Mouse (Mus musculus) C2C12 (cell line): Measurements from ENCODE around the gene Slc37a4. TPM values are rescaled to one million over a fixed set of nuclear protein-coding genes. Genes with fewer than 3 reads are reported as not detected.

ENCODE experiments used
- H3K27me3 ChIP-seq: one replicate; pipeline ENCODE4 v1.6.1; 2011; ENCODE audit not compliant: control insufficient read depth, insufficient read depth, insufficient read length
- H3K36me3 ChIP-seq: one replicate; pipeline ENCODE4 v1.6.1; 2011; ENCODE audit not compliant: control insufficient read depth, insufficient read depth
- H3K4me3 ChIP-seq: one replicate; pipeline ENCODE4 v1.5.1; 2011; ENCODE audit warnings: mild to moderate bottlenecking, control low read depth; ENCODE audit not compliant: poor library complexity, insufficient read depth, severe bottlenecking
- H3K79me2 ChIP-seq: one replicate; pipeline ENCODE4 v1.6.1; 2011; ENCODE audit not compliant: control insufficient read depth, insufficient read depth
- H3K79me3 ChIP-seq: one replicate; pipeline ENCODE4 v1.6.1; 2011; ENCODE audit warnings: low read depth, control low read depth
- H3ac ChIP-seq: one replicate; pipeline ENCODE3; 2011; ENCODE audit warnings: low read depth; ENCODE audit not compliant: control insufficient read depth, insufficient read length
- CEBPB ChIP-seq: IDR thresholded peaks from one replicate; pipeline ENCODE4 v1.6.1; 2011; ENCODE audit warnings: low read depth, mild to moderate bottlenecking, control low read depth, moderate library complexity
- CTCF ChIP-seq: IDR thresholded peaks from one replicate; pipeline ENCODE4 v1.5.1; 2011; ENCODE audit not compliant: control insufficient read depth, insufficient read depth, insufficient read length
- FOSL1 ChIP-seq: IDR thresholded peaks from one replicate; pipeline ENCODE4 v1.8.0; 2011; ENCODE audit warnings: mild to moderate bottlenecking, low read length; ENCODE audit not compliant: poor library complexity, insufficient read depth, severe bottlenecking
- MAX ChIP-seq: IDR thresholded peaks from one replicate; pipeline ENCODE4 v1.6.1; 2011; ENCODE audit warnings: mild to moderate bottlenecking, control low read depth
- MYOD1 ChIP-seq: IDR thresholded peaks from one replicate; pipeline ENCODE4 v1.6.1; 2011; ENCODE audit warnings: low read depth; ENCODE audit not compliant: control insufficient read depth, insufficient read length
- MYOG ChIP-seq: IDR thresholded peaks from one replicate; pipeline ENCODE4 v1.6.1; 2011; ENCODE audit not compliant: control insufficient read depth, insufficient read length; ENCODE audit errors: extremely low read depth
- USF1 ChIP-seq: IDR thresholded peaks from one replicate; pipeline ENCODE4 v1.6.1; 2011; ENCODE audit warnings: low read depth, mild to moderate bottlenecking, control low read depth, moderate library complexity
- long read RNA-seq, 2 experiments: library from polyadenylated mRNA; unstranded; transcript quantifications; one replicate each; pipeline ENCODE4 v2.0.0; 2019 to 2020
- polyA plus RNA-seq: library from polyadenylated mRNA; unstranded; fragments of >200 nt; fragmentation: generic; extraction: Trizol; gene quantifications from one replicate; pipeline ENCODE4 v1.2.1, GENCODE M21; 2012; ENCODE audit warnings: missing spikeins

Gene Slc37a4
- 11.5 TPM for polyA plus RNA-seq
- long read RNA-seq, experiment 1, partial matches to known transcripts: 3 of 9 reads
- long read RNA-seq, experiment 1, other reads (novel, unspliced or antisense): 4 of 9 reads
- long read RNA-seq, experiment 2, transcript Slc37a4-203 (9 exons, 2,344 nt): major isoform, 27 of 121 reads
- long read RNA-seq, experiment 2, transcript Slc37a4-207 (9 exons, 2,128 nt): minor isoform, 14 of 121 reads
- long read RNA-seq, experiment 2, partial matches to known transcripts: 1 of 121 reads
- long read RNA-seq, experiment 2, other reads (novel, unspliced or antisense): 79 of 121 reads

- H3K79me2 ChIP-seq: no peaks in the 10 kb centered on the region
- H3K4me3 ChIP-seq: peak within 1 kb of the TSS; percentile 50
- no peaks in the 10 kb centered on the region for H3K27me3 ChIP-seq
- peak within 1 kb of the TSS; percentile 76 for H3ac ChIP-seq
- TF ChIP-seq MAX (peak; percentile 8), USF1 (peak; percentile 97), FOSL1 (no peak), CTCF (no peak), CEBPB (no peak)
- H3K36me3 ChIP-seq: peaks cover 9% of the 10 kb centered on the region
- no peaks in the 10 kb centered on the region for H3K79me3 ChIP-seq
Measured at GRCm38 (mm10) chr9:44396684-44397411, at the start of gene Slc37a4. TSS of gene Slc37a4 (plus strand) at chr9:44396852.

DNA sequence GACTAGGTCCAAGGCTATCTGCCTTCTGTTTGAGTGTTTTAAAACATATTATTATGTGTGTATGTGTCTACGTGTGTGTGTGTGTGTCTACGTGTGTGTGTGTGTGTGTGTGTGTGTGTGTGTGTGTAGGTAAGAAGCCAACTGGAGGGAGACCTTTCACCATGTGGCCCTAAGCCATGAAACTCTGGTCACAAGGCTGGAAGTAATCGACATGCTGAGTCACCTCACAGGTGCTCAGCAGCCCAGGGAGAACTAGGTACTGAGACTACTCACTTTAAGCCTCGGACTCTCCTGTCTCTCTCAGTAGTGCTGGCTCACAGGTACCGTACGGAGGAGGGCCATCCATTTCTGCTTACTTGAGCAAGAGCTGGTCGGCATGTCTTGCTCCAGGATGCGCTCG is 49.5 kb upstream of the Slc37a4 start:
- peaks cover 33% of the 10 kb centered on the region for H3K36me3 ChIP-seq
- H3K79me3 ChIP-seq: peaks cover 7% of the 10 kb centered on the region
- no peak overlapping the region for H3ac ChIP-seq
- H3K27me3 ChIP-seq: no peaks in the 10 kb centered on the region
- no peak overlapping the region for H3K4me3 ChIP-seq
- TF ChIP-seq USF1 (no peak), FOSL1 (no peak), MYOG (no peak), CTCF (no peak), CEBPB (no peak), MYOD1 (no peak), MAX (no peak)
- H3K79me2 ChIP-seq: peaks cover 15% of the 10 kb centered on the region

DNA sequence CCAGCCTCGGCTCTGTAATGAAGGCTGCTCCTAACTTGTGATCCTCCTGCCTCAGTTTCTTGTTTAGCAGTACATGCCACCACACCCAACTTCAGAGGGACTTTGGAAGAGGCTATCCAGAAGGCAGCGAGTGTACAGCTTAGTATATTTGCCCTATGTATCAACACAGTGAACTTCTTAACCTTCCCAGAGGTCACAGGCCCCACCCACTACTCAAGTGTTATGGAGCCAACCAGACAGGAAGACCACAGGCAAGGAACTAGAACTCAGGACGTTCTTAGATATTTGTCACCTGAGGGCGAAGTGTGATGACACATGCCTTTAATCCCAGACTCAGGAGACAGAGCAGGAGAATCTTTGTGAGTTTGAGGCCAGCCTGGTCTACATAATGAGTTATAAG is 49.0 kb upstream of the Slc37a4 start:
- Histone ChIP-seq H3K36me3 (peaks cover 33% of the 10 kb centered on the region), H3K79me2 (peaks cover 10% of the 10 kb centered on the region)

DNA sequence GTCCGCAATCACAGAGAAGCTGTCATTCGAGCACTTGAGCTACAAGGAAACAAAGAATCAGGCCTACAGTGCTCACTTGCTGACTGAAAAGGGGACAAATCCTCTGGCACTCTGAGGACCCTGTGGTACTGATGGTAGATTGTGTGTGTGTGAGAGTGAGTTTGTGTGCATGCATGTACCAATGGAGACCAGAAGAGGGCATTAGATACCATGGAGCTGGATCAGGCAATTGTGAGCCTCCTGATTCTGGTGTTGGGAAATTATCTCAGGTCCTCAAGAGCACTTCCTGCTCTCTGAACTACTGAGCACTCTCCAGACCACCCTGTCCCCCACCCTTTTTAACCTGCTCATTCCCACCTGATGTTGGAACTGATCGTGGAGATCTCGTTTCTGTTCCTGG is 48.1 kb upstream of the Slc37a4 start:
- TF ChIP-seq FOSL1 (no peak), CEBPB (no peak), MYOG (no peak), MAX (no peak), MYOD1 (no peak), USF1 (no peak), CTCF (no peak)
- H3K27me3 ChIP-seq: no peaks in the 10 kb centered on the region
- H3K79me3 ChIP-seq: no peaks in the 10 kb centered on the region
- no peak overlapping the region for H3ac ChIP-seq
- peaks cover 41% of the 10 kb centered on the region for H3K36me3 ChIP-seq
- no peak overlapping the region for H3K4me3 ChIP-seq
- H3K79me2 ChIP-seq: peaks cover 1% of the 10 kb centered on the region

More for the DNA sequence above, 49.0 kb upstream of the Slc37a4 start:
- Histone ChIP-seq H3K27me3 (no peaks in the 10 kb centered on the region), H3K4me3 (no peak overlapping the region), H3ac (no peak overlapping the region), H3K79me3 (peaks cover 4% of the 10 kb centered on the region)
- no peak for TF ChIP-seq MAX
- TF ChIP-seq CEBPB: no peak
- no peak for TF ChIP-seq USF1
- TF ChIP-seq MYOG: no peak
- no peak for TF ChIP-seq FOSL1
- TF ChIP-seq MYOD1: no peak

DNA sequence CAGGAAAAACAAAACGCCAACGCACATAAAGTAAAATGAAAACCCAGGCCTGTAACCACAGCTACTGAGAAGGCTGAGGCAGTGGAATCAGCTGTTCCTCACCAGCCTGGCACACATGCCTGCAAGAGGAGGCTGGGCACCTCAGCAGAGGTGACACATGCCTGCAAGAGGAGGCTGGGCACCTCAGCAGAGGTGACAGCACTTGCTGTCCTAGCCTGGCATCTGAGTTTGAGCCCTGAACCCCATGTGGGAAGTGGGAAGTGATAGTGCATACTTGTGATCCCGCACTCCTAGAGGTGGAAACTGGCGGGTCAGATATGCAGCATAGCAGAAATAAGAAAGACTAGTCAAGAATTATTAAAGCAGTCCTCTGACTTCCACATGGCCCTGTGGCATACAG is 45.3 kb upstream of the Slc37a4 start:
- H3K36me3 ChIP-seq: peaks cover 66% of the 10 kb centered on the region
- H3K79me2 ChIP-seq: no peaks in the 10 kb centered on the region
- H3K79me3 ChIP-seq: no peaks in the 10 kb centered on the region
- H3ac ChIP-seq: no peak overlapping the region
- no peak overlapping the region for H3K4me3 ChIP-seq
- no peaks in the 10 kb centered on the region for H3K27me3 ChIP-seq
- TF ChIP-seq MAX: no peak
- no peak for TF ChIP-seq USF1
- no peak for TF ChIP-seq CEBPB
- no peak for TF ChIP-seq CTCF
- TF ChIP-seq MYOD1: no peak
- no peak for TF ChIP-seq FOSL1
- no peak for TF ChIP-seq MYOG

GRCm38 (mm10) chr9:44352337-44352736 is 44.3 kb upstream of the Slc37a4 start:
- TF ChIP-seq USF1: no peak
- no peak for TF ChIP-seq MYOD1
- no peak for TF ChIP-seq MAX
- TF ChIP-seq MYOG: no peak
- TF ChIP-seq CEBPB: no peak
- no peak for TF ChIP-seq CTCF
- TF ChIP-seq FOSL1: no peak
- H3K79me3 ChIP-seq: no peaks in the 10 kb centered on the region
- H3K27me3 ChIP-seq: no peaks in the 10 kb centered on the region
- peaks cover 62% of the 10 kb centered on the region for H3K36me3 ChIP-seq
- H3ac ChIP-seq: no peak overlapping the region
- H3K4me3 ChIP-seq: no peak overlapping the region
- no peaks in the 10 kb centered on the region for H3K79me2 ChIP-seq
